ENCODE assay signal across 9 mouse cellular contexts in the genomic region with DNA sequence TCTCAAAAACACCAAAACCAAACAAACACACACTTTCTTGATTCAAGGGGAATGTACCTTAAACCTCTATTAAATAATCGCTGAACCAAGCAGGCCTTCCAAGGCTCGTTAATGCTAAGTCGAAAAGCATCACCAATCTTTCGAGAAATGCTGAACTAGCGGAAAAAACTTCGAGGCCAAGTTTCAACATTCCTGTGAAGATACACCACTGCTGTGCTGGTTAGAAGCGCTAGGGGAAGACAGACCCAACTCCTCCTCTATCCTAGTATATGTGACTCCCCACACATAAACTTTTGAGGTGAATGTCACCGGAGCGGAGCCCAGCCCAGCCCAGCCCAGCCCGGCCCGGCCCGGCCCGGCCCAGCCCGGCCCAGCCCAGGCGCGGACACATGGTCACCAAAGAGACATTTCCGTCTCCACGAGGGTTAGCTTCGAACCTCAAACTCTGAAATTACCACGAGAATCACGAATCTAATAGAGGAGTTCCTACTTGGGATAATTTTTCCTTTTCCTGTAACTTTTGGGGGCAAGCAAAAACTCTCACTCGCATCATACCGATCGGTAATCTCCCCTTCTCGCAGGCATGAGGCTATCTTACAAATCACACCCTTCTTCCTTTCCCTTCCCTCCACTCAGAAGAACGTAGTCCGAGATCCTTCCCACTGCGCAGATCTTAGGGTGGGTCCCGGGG. TPM values are rescaled to one million over a fixed set of nuclear protein-coding genes. Genes with fewer than 3 reads are reported as not detected.
A peak's percentile ranks its signal among the peaks of the same experiment; 100 is the strongest.
DNase-seq lines count a peak whose midpoint lies in the region.
"Had no signal": no experiment of that assay in that cellular context is flagged by ENCODE, and none has a peak within 500 bp of the region (broad histone marks: within the 10 kb centered on the region; RNA-seq: fewer than 3 reads in every experiment).

No protein-coding gene starts in this region.

- peaks cover 55% of the 10 kb centered on the region for H3K79me2 ChIP-seq in macrophage (ENCODE audit: inconsistent target)

- intact Hi-C loops in left cerebral cortex, postnatal 4 days (cut with DNase I) = no loop called here

- H3K4me1 ChIP-seq in erythroblast, embryonic 14.5 days (ENCODE audit: control insufficient read depth) = peaks cover 52% of the 10 kb centered on the region

- peak overlapping the region; percentile 86 for H3K4me3 ChIP-seq in erythroblast, embryonic 14.5 days (replicated peaks)
- H3K4me3 ChIP-seq in macrophage (ENCODE audit: inconsistent target) = peak overlapping the region; percentile 86

- WGBS in macrophage (ENCODE audit: missing documents) = 2% methylated on average over 17 of the region's 29 CpGs

- DNase-seq in thymus, postnatal 0 days (ENCODE audit: low spot score) = peak; percentile 20
- DNase-seq in thymus, postnatal 4 days = no peak
- peak; percentile 46 for DNase-seq in kidney, adult 18-20 months
- DNase-seq in left cerebral cortex, postnatal 4 days = no peak
- DNase-seq in urinary bladder, postnatal 25 days (ENCODE audit: low spot score) = no peak
- DNase-seq in layer of hippocampus, postnatal 14 days (ENCODE audit: low spot score in 2 of 2) = no peak

- H3K9me3 ChIP-seq in erythroblast, embryonic 14.5 days (ENCODE audit: control insufficient read depth, low read length) = no peaks in the 10 kb centered on the region

- H3K27ac ChIP-seq in macrophage = peak overlapping the region; percentile 83

- H3K36me3 ChIP-seq in erythroblast, embryonic 14.5 days (ENCODE audit: control insufficient read depth) = peaks cover 29% of the 10 kb centered on the region
- H3K36me3 ChIP-seq in macrophage (ENCODE audit: inconsistent target) = no peaks in the 10 kb centered on the region

- no peaks in the 10 kb centered on the region for H3K27me3 ChIP-seq in erythroblast, embryonic 14.5 days (ENCODE audit: control insufficient read depth)

RNA-seq across cellular contexts. Expression of a gene that starts 1.0 kb away (rescaled TPM):
- polyA plus RNA-seq in thymus, postnatal 0 days (2015; fragmentation: Nextera tagmentation; extraction: Ambion mirVana) = 32.6 and 35.4 TPM in 2 replicates
- polyA plus RNA-seq in erythroblast, embryonic 14.5 days (2012) = 10.7 and 11.2 TPM in 2 replicates
- total RNA-seq in macrophage (2018; cell fraction: chromatin; rRNA removed) = 10 to 100 TPM; 23.6 to 59.4 (median 36.0) TPM
- 100 to 1,000 TPM in 2 of 26 experiments, 10 to 100 TPM in 24; 75.1 to 105 (median 85.7) TPM for total RNA-seq in macrophage (2018; cell fraction: cytosol; rRNA removed)
- 10 to 100 TPM; 37.3 to 81.8 (median 59.9) TPM for total RNA-seq in macrophage (2018; cell fraction: nucleus; rRNA removed)
- 80.7 to 108 TPM (median 104 TPM) in 3 replicates for polyA plus RNA-seq in macrophage (2018)
- total RNA-seq in left cerebral cortex, postnatal 4 days (2021) = 10 to 100 TPM; 54.5 to 56.8 TPM
- total RNA-seq in layer of hippocampus, postnatal 14 days (2021) = 10 to 100 TPM; 49.8 to 63.7 TPM

RNA-seq across cellular contexts. Expression of a gene that starts 9.1 kb away (rescaled TPM):
- 19.7 and 22.2 TPM in 2 replicates for polyA plus RNA-seq in thymus, postnatal 0 days (2015; fragmentation: Nextera tagmentation; extraction: Ambion mirVana)
- 6.2 and 6.5 TPM in 2 replicates for polyA plus RNA-seq in erythroblast, embryonic 14.5 days (2012)
- 10 to 100 TPM; 16.8 to 42.5 (median 23.5) TPM for total RNA-seq in macrophage (2018; cell fraction: chromatin; rRNA removed)
- total RNA-seq in macrophage (2018; cell fraction: cytosol; rRNA removed) = 10 to 100 TPM; 13.5 to 25.0 (median 18.3) TPM
- total RNA-seq in macrophage (2018; cell fraction: nucleus; rRNA removed) = 10 to 100 TPM; 15.7 to 46.5 (median 23.1) TPM
- polyA plus RNA-seq in macrophage (2018) = 11.6 to 18.7 TPM (median 16.1 TPM) in 3 replicates
- 10 to 100 TPM; 30.4 to 31.4 TPM for total RNA-seq in left cerebral cortex, postnatal 4 days (2021)
- total RNA-seq in layer of hippocampus, postnatal 14 days (2021) = 10 to 100 TPM; 22.6 to 24.9 TPM

RNA-seq across cellular contexts. Expression of a gene that starts 50.4 kb away (rescaled TPM):
- 0.15 and 0.17 TPM in 2 replicates for polyA plus RNA-seq in thymus, postnatal 0 days (2015; fragmentation: Nextera tagmentation; extraction: Ambion mirVana)
- not detected in 2 replicates for polyA plus RNA-seq in erythroblast, embryonic 14.5 days (2012)
- not detected for total RNA-seq in macrophage (2018; cell fraction: chromatin; rRNA removed)
- not detected for total RNA-seq in macrophage (2018; cell fraction: cytosol; rRNA removed)
- not detected for total RNA-seq in macrophage (2018; cell fraction: nucleus; rRNA removed)
- polyA plus RNA-seq in macrophage (2018) = not detected in 3 replicates
- total RNA-seq in left cerebral cortex, postnatal 4 days (2021) = under 1 TPM in 1 of 2 experiments, not detected in 1; 0.40 TPM
- total RNA-seq in layer of hippocampus, postnatal 14 days (2021) = under 1 TPM; 0.24 to 0.37 TPM
- total RNA-seq: heart, postnatal 10 days had no signal

Comparison
In these comparisons a context has a peak if more than half of its experiments do, and no peak if none do; other contexts are left out.
1. DNase-seq: peak in thymus, postnatal 0 days (single experiment) and kidney, adult 18-20 months (single experiment); none in thymus, postnatal 4 days (single experiment), left cerebral cortex, postnatal 4 days (single experiment), urinary bladder, postnatal 25 days (single experiment) and layer of hippocampus, postnatal 14 days (0 of 2).